Mouse (Mus musculus): ENCODE results near the gene Serpini1. TPM values are rescaled to one million over a fixed set of nuclear protein-coding genes. Genes with fewer than 3 reads are reported as not detected.
A peak's percentile ranks its signal among the peaks of the same experiment; 100 is the strongest.

Gene Serpini1
- 0.72 and 0.91 TPM in 2 replicates for polyA plus RNA-seq (2012; rRNA removed)

DNA sequence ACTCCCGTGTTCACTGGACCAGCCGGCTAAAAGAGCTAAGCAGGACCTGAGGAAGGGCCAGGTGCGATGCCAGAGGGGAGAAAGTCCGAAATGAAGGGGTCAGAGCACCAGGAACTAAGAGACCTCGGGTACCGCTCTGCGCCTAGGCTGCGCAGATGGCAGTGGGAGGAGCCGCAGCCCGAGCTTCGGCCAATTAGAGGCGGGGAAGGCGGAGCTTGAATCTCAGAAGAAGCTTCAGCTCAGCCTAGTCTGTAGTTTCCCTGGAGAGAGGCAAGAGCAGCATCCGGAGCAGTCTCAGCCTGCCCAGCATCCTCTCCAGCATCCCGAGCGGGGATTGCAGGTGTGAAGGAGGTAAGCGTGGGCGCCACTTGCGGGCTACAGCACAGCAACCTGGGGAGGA lies at the start of gene Serpini1:
Gene Serpini1, plus strand, starts transcription at position 256 of the 400 bp plus-strand sequence.
- DNase-seq (ENCODE audit: low read depth, low spot score) = peak; percentile 64

DNA sequence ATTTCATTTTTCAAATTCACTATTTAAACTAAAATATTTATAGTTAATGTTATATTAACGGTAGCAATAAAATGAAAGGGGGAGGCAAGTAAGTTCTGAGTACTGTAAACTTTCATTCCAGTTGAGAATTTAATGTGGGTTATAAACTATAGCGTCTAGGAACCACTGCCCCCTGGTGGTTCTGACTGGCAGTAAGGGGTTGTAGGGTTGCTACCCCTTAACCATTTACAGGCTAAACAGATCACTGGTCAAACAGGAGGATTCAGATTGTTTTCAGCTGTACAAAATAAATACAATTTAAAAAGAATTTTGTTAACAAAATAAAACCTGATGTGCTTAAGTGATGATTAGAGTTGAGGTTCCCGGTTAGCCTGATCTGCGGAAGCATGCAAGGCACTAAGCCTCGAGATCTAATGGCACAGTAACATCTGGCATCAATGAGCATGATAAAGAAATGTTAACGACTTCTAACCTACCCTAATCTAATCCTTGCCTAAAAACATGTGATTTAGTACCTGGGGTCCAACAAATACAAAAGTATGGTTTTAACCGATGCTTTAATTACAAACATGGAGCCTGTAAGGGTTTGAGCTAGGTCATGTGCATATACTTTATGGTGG lies 39.6 kb upstream of the Serpini1 start:
- peak; percentile 22 for DNase-seq (ENCODE audit: low read depth, low spot score)
- WGBS = 70% methylated on average over 7 of the region's 7 CpGs

More for the DNA sequence above, at the start of gene Serpini1:
- under 1% methylated on average over 19 of the region's 19 CpGs for WGBS

DNA sequence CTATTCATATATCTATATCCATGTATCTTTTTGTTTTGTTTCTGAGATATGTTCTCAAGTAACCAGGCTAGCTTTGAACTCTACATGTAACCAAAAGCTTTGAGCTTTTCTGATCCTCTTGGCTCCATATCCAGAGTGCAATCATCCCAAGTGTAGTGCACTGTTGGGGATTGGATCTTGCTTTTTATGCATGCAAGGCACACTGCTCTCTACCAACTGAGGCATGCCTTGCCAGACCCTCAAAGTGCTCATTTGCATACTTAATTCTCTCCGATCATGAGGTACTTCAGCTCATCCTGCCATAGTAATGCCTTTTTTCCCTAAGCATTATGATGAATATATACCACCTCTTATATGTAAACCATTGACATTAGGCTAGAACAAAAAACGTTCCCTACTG lies 36.0 kb upstream of the Serpini1 start:
- DNase-seq (ENCODE audit: low read depth, low spot score) = no peak
- WGBS = 89% methylated on average over 2 of the region's 2 CpGs

DNA sequence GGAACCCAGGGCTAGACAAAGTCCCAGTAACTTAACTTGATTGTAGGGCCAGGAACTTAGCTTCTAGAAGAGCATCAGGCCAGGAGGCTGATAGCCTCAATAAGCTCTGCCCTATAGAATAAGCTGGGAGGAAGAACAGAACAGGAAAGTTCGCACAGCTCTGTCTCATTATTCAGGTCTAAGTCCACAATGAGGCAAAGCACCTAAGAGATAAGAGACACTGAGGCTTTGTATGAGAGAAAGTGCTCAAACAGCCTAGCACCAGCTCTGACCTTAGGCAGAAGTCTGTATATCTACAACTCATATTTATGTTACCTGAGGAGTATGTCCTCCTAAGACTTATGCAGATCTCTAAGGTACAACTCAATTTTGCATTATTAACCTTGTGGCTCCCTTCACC lies 34.8 kb upstream of the Serpini1 start:
- no peak for DNase-seq (ENCODE audit: low read depth, low spot score)
- 35% methylated on average over 1 of the region's 1 CpGs for WGBS

DNA sequence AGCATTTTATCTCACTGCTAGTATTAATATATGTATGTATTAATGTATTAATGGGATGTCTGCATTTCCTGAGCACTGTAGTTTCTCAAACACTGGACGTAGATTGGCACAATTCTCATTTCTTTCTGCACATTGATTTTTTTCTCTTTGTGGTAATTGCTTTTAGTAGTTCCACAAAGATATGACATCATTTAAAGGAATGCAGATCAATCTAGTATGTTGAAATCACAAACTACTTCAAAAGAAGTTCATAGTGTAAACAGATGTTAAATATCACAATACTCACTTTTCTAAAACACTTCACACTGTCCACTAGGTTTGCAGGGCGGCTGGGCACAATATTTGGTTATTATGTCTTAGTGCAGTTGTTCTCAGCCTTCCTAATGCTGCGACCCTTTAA lies 26.3 kb upstream of the Serpini1 start:
- no peak for DNase-seq (ENCODE audit: low read depth, low spot score)
- 87% methylated on average over 3 of the region's 3 CpGs for WGBS

DNA sequence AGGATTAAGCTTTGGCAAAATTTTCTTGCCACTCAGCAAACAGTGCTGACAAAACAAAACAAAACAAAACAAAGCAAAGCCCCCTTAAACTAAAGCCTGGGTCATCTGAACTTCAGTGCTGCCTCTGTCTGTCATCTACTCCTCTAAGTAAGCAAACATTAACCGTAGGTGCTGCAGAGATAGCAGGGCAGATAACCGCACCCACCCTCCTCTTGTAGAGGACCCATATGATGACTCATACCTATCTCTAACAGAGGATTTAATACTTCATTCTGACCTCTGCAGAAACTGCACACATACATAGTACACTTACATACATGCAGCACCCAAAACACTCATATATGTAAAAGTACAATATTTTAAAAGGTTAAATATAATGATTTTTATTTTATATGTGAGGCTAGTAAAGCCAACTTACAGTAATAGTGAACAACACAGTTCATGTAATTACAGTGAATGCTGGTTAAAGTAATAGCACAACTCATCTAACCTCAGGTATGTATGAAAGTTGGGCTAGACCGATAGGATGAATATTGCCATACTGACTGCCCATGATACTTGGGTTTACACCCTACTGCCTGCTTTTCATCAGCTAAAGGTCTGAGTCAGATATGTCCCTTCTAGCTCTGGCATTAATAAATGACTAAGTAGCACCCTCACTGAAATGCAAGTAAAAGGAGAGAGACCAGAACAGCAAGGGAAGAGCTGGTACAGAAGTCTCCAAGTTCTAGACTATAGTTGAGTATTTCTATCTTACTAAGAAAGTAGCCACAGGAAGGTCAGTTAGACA lies 23.1 kb upstream of the Serpini1 start:
- no peak for DNase-seq (ENCODE audit: low read depth, low spot score)
- WGBS = 55% methylated on average over 3 of the region's 3 CpGs

DNA sequence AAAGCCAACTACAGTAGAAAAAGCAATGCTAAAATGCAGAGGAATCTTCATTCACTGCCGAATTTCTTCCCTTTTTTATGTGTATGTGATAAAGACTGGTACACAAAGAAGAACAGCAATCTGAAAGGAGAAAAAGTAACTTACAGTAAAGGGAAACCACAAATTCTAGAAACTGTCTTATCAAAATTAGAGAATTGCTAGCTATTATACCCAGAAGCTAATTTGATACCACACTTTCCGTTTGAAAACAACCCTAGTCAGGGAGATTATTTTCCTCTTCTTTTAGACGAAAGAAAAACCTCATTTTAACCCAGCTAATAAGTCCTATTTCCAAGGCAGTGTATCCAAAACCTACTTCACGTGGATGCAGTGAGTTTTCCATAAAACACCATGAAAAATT lies 16.1 kb upstream of the Serpini1 start:
- DNase-seq (ENCODE audit: low read depth, low spot score) = no peak
- 85% methylated on average over 4 of the region's 4 CpGs for WGBS

DNA sequence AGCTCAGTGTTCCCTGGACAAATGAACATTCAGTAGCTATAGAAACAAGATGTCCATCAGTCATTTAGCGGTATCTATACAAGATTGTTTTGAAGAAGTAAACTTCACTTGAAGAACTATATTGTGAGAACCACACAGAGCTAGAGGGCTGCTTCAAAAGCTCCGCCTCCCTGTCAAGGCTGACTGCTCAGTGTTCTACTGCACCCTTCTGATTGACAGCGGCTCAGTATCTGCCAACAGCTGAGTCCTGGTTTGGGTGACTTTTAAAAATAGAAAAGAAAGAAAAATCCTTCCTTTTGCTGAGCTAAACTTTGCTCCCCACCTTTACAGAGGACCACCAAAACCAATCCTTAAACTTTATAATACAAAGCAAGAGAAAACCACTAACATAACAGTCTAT lies 14.5 kb upstream of the Serpini1 start:
- DNase-seq (ENCODE audit: low read depth, low spot score) = no peak
- WGBS = 90% methylated on average over 3 of the region's 3 CpGs

DNA sequence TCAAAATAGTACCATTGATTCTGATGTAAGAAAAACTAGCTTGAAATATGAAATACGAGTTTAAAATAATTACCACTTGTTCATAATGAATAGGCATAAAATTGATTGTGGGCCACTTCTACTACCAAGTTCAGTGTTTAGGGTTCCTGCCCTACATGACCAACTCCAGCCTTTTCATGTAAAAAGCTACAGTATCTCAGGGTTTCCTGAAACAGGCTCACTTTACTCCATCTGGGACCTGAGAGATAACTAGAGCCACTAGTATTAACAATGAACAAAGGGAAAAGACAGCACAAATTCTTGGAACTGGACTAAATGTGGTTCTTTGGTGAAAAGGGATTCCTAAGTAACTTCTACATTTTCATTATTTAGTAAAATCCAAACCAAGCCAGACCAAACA lies 13.1 kb upstream of the Serpini1 start:
- 87% methylated on average over 1 of the region's 1 CpGs for WGBS
- DNase-seq (ENCODE audit: low read depth, low spot score) = no peak

DNA sequence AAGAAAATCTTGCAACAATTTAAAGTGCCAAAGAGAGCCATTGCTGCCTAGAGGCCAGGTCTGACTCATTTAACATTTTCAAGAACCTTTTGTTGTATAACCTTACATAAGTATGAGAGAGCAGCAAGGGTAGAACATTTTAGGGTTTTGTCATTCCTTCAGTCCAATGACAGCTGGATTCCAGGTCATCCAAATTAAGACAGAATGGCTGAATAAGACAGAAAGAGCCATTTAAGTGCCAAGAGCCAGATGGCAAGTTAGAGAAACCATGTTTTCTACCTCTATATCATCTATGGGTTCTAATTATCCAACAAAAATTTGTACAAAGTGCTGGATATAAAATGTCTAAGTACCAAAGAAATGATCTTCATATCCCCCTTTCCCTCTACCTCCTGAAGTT lies 6.1 kb upstream of the Serpini1 start:
- DNase-seq (ENCODE audit: low read depth, low spot score) = no peak

DNA sequence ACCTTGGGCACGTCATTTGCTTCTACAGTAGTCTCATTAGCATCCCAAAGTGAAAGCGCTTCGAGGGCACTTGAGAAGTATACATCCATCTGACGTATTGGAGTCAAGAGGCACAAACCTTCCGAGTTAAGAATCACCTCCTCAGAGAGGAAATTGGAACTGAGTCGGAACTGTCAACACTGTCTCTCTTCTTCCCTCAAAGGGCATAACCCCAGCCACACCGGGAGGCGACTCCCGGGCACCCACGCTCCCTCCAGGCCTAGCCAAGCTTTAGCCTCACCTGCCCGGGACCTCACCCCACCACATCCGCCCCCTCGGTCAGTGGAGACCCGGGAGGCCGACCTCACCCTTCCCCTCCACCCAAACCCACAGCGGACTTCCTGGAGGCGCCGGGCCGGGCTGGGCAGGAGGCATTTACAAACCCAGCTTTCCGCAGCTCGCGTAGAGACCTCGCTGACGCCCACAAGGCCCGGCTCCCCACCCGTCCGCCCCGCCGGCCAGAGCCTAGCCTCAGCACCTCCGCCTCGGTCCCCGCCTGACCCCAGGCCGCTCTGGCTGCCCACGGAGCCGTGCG lies 1.1 kb upstream of the Serpini1 start:
- peak; percentile 29 for DNase-seq (ENCODE audit: low read depth, low spot score)
- 1% methylated on average over 36 of the region's 36 CpGs for WGBS

DNA sequence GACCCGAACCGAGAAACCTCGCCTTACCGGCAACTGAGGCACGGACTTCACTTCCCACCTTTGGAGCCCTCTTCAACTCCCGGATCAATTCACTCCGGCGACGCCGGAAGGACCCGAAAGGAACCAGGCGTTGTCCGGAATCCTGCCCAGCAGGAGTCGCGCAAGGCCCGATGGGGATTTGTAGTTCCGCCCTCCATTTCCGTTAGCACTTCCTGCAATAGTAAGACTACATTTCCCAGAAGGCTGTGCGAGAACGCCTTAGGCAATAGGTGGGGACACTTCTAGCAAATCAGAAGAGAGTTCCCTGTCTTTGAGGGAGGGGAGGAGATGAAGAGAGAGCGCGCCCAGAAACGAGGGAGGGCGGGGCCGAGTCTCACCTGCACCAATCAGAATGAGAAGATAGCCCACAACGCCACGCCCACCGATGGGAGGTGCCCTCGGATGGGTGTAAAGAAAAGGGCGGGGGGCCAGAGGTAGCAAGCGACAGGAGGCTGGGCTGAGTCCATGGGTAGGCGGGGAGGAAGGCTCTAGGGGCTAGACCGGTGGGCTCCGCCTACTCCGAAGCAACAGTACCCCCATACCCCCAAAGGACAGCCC lies 554 bp upstream of the Serpini1 start, which contains the start of gene Pdcd10:
Gene Pdcd10, minus strand, starts transcription at position 162 of the 597 bp plus-strand sequence.
- WGBS = under 1% methylated on average over 35 of the region's 35 CpGs
- peak; percentile 99 for DNase-seq (ENCODE audit: low read depth, low spot score)

DNA sequence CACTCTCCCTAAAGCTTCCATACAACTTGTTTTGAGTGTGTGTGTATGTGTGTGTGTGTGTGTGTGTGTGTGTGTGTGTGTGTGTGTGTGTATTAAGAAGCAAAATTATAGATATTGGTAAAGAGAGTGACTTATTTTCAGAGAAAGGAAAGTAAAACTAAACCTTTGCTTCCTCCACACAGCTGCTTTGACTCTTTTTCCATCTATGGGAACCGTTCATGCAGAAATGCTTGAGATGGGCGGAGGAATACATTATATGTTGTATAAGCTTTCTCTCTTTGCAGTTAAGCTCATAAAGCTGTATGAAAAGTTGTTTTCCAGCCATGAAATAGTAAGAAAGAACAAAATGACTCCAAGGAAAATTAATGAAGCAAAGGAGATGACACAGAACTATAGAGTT lies 16.7 kb downstream of the Serpini1 start:
- 56% methylated on average over 2 of the region's 2 CpGs for WGBS

DNA sequence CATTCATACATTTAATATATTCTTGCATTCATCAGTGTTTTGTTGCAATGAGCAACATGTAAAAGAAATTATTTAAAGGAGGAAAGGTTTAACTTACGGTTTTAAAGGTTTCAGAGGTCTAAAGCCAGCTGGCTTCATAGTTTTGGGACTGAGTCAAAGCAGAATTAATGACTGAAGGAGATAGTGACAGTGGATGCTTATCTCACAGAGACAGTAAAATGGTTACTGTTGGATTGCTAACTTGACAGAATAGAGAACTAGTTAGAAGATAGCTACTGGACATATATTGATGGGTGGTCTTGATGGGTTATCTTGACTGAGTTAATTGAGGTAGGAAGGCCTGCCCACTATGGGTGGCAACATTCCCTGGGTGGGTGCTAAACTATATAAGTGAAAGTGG lies 18.2 kb downstream of the Serpini1 start:
- 80% methylated on average over 1 of the region's 1 CpGs for WGBS
- no peak for DNase-seq (ENCODE audit: low read depth, low spot score)

More for the DNA sequence above, 16.7 kb downstream of the Serpini1 start:
- no peak for DNase-seq (ENCODE audit: low read depth, low spot score)

DNA sequence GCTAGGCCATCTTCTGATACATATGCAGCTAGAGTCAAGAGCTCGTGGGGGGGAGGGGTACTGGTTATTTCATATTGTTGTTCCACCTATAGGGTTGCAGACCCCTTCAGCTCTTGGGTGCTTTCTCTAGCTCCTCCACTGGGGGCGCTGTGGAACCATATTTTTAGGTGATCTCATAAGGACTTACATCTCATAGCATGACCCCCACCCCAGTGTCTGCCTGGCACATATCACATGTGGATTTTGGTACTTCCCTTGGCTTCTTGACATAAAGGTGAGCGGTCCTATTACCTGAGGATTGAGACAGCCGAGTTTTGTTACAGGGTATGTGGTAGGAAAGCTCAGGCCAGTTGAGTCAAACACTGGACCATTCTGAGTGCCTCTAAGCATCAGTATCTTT lies 22.0 kb downstream of the Serpini1 start:
- no peak for DNase-seq (ENCODE audit: low read depth, low spot score)
- 52% methylated on average over 4 of the region's 4 CpGs for WGBS

DNA sequence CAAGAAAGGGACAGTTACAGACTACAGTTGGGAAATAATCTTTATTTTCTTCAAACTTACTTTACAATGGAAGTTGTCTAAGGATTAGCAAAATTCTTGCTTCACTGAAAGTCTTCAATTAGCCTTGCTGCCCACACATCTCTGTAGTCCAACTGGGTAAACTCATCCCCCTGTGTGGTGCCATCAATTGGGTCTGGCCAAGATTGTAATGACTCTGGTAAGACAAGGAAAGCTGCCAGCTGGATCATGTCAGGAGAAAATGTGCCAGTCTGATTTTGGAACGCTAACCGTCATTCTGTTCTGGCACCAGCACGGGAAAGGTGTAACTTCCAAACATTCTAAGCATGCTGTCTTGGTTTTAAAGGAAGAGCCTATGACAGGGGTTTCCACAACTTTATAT lies 25.9 kb downstream of the Serpini1 start:
- WGBS = 75% methylated on average over 3 of the region's 3 CpGs

DNA sequence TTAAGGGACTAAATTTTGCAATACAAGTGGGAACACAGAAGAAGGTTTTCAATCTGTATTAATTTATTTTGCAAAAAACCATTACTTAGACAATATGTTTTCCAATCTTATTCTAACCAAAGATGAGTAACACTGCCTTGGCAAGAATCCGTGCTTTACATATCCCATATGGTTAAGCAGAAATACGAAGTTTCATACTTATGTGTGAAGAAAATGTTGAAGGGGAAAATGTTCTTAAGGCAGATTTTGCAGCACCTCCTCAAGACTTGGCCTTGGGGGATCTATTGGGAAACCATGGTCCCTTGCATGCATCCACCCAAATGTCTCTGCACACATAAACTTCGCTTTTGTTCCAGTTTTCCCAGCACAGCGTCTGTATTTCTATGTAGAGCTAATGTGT lies 27.6 kb downstream of the Serpini1 start:
- no peak for DNase-seq (ENCODE audit: low read depth, low spot score)
- WGBS = 88% methylated on average over 4 of the region's 4 CpGs

More for the DNA sequence above, 25.9 kb downstream of the Serpini1 start:
- DNase-seq (ENCODE audit: low read depth, low spot score) = no peak

DNA sequence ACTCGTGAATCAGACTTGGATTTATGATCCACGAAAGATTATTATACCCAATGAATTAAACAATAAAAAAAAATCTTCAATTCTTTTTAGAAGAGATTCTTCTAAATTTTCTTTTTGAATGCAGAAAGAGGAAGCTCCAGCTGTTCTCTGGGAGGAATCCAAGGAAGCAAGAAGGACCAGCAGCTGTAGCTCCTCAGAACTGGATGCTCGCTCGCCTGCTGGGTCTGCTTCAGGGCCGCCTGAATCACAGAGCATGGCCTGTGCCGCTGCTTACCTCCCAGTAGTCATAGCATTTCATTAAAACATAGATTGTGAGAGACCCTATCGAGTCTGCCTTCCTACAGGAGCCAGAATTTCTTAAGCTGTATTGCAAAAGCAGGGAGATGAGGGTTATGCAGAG lies 53.7 kb downstream of the Serpini1 start:
- no peak for DNase-seq (ENCODE audit: low read depth, low spot score)
- 64% methylated on average over 7 of the region's 7 CpGs for WGBS

DNA sequence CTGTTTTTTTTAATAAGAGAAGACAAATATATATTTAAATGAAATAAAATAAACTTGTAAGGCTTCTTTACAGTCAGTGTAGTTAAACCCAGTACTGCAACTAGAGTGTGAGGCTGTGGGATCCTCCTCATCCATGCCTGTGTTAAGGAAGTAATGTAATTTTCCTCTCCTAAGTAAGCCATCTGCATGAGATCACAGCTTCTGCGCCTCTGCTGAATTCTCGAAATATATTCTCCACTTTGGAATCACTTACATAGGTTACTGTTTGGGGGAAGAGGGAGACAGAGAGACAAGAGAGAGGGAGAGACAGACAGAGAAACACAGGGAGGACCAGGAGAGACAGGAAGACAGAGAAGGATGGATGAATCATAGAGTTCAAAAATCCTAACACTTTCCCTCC lies 67.3 kb downstream of the Serpini1 start:
- DNase-seq (ENCODE audit: low read depth, low spot score) = no peak

DNA sequence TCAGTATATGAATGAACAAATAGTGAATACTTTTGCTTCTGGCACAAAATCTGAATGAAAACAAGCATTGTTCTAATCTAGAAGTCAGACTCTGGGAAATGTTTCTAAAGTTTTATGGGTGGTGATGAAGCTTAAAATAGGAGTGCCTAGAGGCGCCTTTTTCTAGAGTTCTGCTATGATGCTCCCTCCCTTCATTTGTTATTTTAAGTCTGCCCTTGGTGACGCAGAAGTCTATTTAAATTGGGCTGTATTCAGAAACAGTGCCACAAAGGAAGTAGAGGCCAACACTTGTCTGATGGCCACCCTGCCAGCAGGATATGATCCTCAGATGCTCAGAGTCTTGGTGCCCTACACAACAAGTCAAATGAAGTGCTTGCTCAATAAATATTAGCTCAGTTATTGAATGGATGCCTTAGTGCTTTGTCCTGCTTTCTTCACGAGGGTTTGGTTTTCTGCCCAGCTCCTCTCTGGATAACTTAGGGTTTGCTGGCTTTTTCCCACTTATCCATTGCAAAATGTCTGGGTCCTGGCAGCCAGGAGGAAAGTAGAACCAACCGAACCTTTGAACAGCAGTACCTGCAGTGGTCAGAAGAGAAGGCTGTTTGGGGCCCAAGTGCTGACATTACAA lies 73.8 kb downstream of the Serpini1 start:
- WGBS = 58% methylated on average over 4 of the region's 4 CpGs
- no peak for DNase-seq (ENCODE audit: low read depth, low spot score)

More for the DNA sequence above, 67.3 kb downstream of the Serpini1 start:
- 83% methylated on average over 2 of the region's 2 CpGs for WGBS
